Mouse (Mus musculus) hindbrain, embryonic 14.5 days (tissue): ENCODE results near the gene Tekt1. TPM values are rescaled to one million over a fixed set of nuclear protein-coding genes. Genes with fewer than 3 reads are reported as not detected.

Experiments
- ATAC-seq: fragments of 200-750 bp; cut with Nextera tagmentation; 2 replicates; pipeline ENCODE4 v1.8.0; 2017; ENCODE audit warnings: moderate number of reproducible peaks, mild to moderate bottlenecking, moderate TSS enrichment, moderate library complexity; ENCODE audit not compliant: low FRiP score
- DNase-seq: peaks from one replicate; pipeline ENCODE4 v3.0.0-alpha.2; 2015; ENCODE audit warnings: low spot score
- H3K27ac ChIP-seq: fragments of 300-500 bp; sonication (generic); 2 replicates; pipeline ENCODE4 v1.5.1; 2014; ENCODE audit warnings: mild to moderate bottlenecking, moderate library complexity
- H3K27me3 ChIP-seq: fragments of 300-500 bp; sonication (generic); 2 replicates; pipeline ENCODE4 v1.6.1; 2014; ENCODE audit warnings: mild to moderate bottlenecking, low read length, mixed read lengths; ENCODE audit not compliant: control insufficient read depth, insufficient read depth
- H3K36me3 ChIP-seq: fragments of 300-500 bp; sonication (generic); replicated peaks from 2 replicates; pipeline ENCODE4 v1.6.1; 2014; ENCODE audit not compliant: control insufficient read depth, insufficient read depth
- H3K4me1 ChIP-seq: fragments of 300-500 bp; sonication (generic); replicated peaks from 2 replicates; pipeline ENCODE4 v1.6.1; 2014; ENCODE audit warnings: antibody characterized with exemption, low read length, mixed read lengths; ENCODE audit not compliant: control insufficient read depth, insufficient read depth
- H3K4me2 ChIP-seq: fragments of 300-500 bp; sonication (generic); replicated peaks from 2 replicates; pipeline ENCODE4 v1.6.1; 2014; ENCODE audit warnings: mild to moderate bottlenecking, moderate library complexity
- H3K4me3 ChIP-seq: fragments of 300-500 bp; sonication (generic); replicated peaks from 2 replicates; pipeline ENCODE4 v1.5.1; 2014; ENCODE audit warnings: mild to moderate bottlenecking, low read length
- H3K9ac ChIP-seq: fragments of 300-500 bp; sonication (generic); 2 replicates; pipeline ENCODE4 v1.6.1; 2014
- H3K9me3 ChIP-seq: fragments of 300-500 bp; sonication (generic); 2 replicates; pipeline ENCODE4 v1.6.1; 2016; ENCODE audit warnings: low read length; ENCODE audit not compliant: control insufficient read depth
- WGBS: fragments of 180-500 bp; shearing (Covaris S2); extraction: QIAGEN DNeasy Blood & Tissue Kit; methylation state at CpG from one replicate; pipeline ENCODE4 v1.1.7; 2014; 5-methylcytosine and 5-hydroxymethylcytosine counted together
- polyA plus RNA-seq: library from polyadenylated mRNA; unstranded; fragments of >200 nt; fragmentation: Nextera tagmentation; extraction: Ambion mirVana; gene quantifications from 2 replicates; pipeline ENCODE4 v1.2.1, GENCODE M21; 2014

Tekt1 gene
- polyA plus RNA-seq, 1 experiment from 2014 or later: 10.1 TPM

DNA sequence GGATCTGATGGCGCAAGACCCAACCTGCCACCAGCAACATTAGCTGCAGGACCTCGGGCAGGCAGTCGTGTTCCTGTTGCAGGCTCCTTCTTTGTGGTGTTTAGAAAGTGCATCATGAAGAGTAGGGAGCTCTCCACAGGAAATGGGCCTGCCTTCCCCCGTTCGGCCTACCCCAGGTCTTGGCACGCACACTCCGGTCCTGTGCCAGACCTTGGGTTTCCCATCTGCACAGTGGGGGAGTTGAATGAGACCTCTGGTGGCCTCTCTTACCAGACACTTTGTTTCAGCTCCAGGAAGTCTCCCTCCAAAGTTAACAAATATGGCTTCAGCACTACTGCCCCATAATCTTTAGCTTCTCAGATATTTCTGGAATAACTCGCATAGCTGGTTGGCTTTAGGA lies 25.5 kb downstream of the Tekt1 start:
- Histone ChIP-seq H3K4me2 (no peak overlapping the region), H3K27ac (no peak overlapping the region), H3K9ac (no peak overlapping the region), H3K9me3 (no peaks in the 10 kb centered on the region), H3K4me1 (peaks cover 7% of the 10 kb centered on the region; the same call in 1 of the 2 replicates), H3K27me3 (no peaks in the 10 kb centered on the region), H3K4me3 (no peak overlapping the region), H3K36me3 (no peaks in the 10 kb centered on the region)
- WGBS: 82% methylated on average over 8 of the region's 8 CpGs
- DNase-seq (no peak), ATAC-seq (no peak)

GRCm38 (mm10) chr11:72334653-72335052 lies 27.6 kb downstream of the Tekt1 start:
- Histone ChIP-seq H3K27me3 (no peaks in the 10 kb centered on the region), H3K4me2 (no peak overlapping the region), H3K27ac (no peak overlapping the region), H3K4me3 (no peak overlapping the region), H3K4me1 (peaks cover 7% of the 10 kb centered on the region; the same call in 1 of the 2 replicates), H3K36me3 (no peaks in the 10 kb centered on the region), H3K9me3 (no peaks in the 10 kb centered on the region), H3K9ac (no peak overlapping the region)
- WGBS: 78% methylated on average over 4 of the region's 4 CpGs
- no peak for ATAC-seq
- DNase-seq: no peak

GRCm38 (mm10) chr11:72332951-72333667 lies 29.1 kb downstream of the Tekt1 start:
- Histone ChIP-seq H3K9me3 (no peaks in the 10 kb centered on the region), H3K27ac (no peak overlapping the region), H3K4me3 (no peak overlapping the region), H3K4me2 (no peak overlapping the region), H3K36me3 (no peaks in the 10 kb centered on the region), H3K4me1 (0 out of 2 replicates have a peak, but pooled peaks cover under 1% of the 10 kb centered on the region), H3K9ac (no peak overlapping the region), H3K27me3 (no peaks in the 10 kb centered on the region)
- WGBS: 72% methylated on average over 9 of the region's 9 CpGs
- ATAC-seq: no peak
- DNase-seq: no peak

DNA sequence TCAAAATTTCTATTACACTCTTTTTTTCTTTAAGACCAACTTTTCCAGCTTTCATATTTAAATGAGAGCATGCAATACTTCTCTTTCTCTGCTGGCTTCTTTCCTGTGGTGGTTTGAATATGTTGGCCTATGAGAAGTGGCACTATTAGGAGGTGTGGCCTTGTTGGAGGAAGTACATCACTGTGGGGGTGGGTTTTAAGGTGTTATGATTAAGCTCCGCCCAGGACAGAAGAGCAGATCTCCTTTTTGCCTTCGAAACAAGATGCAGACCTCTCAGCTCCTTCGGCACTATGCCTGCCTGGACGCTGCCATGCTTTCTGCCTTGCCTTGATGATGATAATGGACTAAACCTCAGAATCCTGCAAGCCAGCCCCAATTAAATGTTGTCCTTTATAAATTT lies 36.5 kb downstream of the Tekt1 start:
- 88% methylated on average over 4 of the region's 4 CpGs for WGBS
- Histone ChIP-seq H3K9me3 (no peaks in the 10 kb centered on the region), H3K4me2 (no peak overlapping the region), H3K27me3 (no peaks in the 10 kb centered on the region), H3K36me3 (no peaks in the 10 kb centered on the region), H3K4me3 (no peak overlapping the region), H3K4me1 (no peaks in the 10 kb centered on the region), H3K27ac (no peak overlapping the region), H3K9ac (no peak overlapping the region)
- ATAC-seq (no peak), DNase-seq (no peak)

GRCm38 (mm10) chr11:72324431-72324830 lies 37.8 kb downstream of the Tekt1 start:
- H3K27ac ChIP-seq: no peak overlapping the region
- ATAC-seq (no peak), DNase-seq (no peak)
- H3K36me3 ChIP-seq: no peaks in the 10 kb centered on the region
- H3K4me3 ChIP-seq: no peak overlapping the region
- no peaks in the 10 kb centered on the region for H3K9me3 ChIP-seq
- 79% methylated on average over 3 of the region's 3 CpGs for WGBS
- H3K27me3 ChIP-seq: no peaks in the 10 kb centered on the region
- H3K9ac ChIP-seq: no peak overlapping the region
- no peak overlapping the region for H3K4me2 ChIP-seq
- H3K4me1 ChIP-seq: no peaks in the 10 kb centered on the region

DNA sequence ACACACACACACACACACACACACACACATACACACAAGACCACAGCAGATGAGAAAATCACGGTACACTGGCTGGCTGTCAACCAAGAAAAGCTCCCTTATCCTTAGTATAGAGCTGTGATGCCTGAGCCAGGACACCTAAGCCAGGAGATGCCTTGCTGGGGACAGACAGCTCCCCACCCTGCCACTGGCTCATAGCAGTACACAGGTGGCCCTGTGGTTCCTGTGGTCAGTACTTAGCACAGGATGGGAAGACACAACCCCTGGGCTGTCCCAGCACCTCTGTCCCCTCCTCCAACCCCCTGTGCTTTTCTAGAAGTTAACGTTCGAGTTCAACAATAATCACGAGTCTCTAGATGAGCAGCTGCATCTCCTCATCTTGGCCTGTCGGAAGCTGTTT lies 44.2 kb downstream of the Tekt1 start:
- H3K27me3 ChIP-seq: peaks cover 19% of the 10 kb centered on the region
- H3K4me1 ChIP-seq: 0 out of 2 replicates have a peak, but pooled peaks cover 3% of the 10 kb centered on the region
- no peak overlapping the region for H3K4me2 ChIP-seq
- H3K27ac ChIP-seq: no peak overlapping the region
- DNase-seq: no peak
- 81% methylated on average over 5 of the region's 5 CpGs for WGBS
- no peaks in the 10 kb centered on the region for H3K9me3 ChIP-seq
- H3K4me3 ChIP-seq: no peak overlapping the region
- H3K9ac ChIP-seq: no peak overlapping the region
- H3K36me3 ChIP-seq: no peaks in the 10 kb centered on the region
- ATAC-seq: no peak

DNA sequence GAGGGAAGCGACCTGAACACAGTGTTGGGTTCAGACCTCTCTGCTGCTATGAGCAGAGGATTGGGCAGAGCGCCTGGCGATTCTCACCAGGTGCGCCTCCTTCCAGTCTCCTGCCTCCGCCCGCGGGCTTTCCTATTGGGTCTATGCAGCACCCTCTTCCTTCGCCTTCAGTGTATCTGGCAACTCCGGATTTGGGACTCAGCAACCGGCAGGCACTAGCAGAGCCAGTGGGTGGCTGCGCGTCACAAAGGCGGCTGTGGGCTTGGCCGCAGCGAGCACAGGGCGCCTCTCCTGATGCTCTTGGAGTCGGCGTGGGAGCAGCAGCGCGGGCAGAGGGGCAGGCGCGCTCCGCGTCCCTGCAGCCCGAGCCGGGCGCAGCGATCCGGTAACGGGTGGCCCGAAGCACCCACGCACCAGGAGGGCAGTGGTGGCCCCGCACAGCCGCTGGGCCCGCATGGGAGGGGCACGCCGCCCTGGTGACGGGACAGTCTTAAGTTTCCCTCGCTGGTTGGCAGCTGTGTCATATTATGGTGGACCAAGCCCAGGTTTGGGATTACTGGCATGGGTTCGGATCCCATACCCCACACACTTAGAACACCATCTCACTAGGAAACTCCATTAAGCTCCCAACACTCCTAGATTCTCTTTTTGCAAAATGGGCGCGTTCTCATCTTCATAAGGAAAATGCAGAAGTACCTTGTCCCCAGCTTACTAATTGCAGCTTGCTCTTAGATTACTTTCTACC lies 47.9 kb downstream of the Tekt1 start, which contains the start of gene Fbxo39:
TSS of gene Fbxo39 (plus strand) at position 294 of the 745 bp plus-strand sequence.
- H3K4me2 ChIP-seq: peak within 1 kb of the TSS; percentile 54
- 0 out of 2 replicates have a peak, but pooled peaks cover 3% of the 10 kb centered on the region for H3K4me1 ChIP-seq
- DNase-seq (no peak), ATAC-seq (no peak)
- peak within 1 kb of the TSS; percentile 45 for H3K9ac ChIP-seq
- H3K36me3 ChIP-seq: no peaks in the 10 kb centered on the region
- peak within 1 kb of the TSS; percentile 31 for H3K4me3 ChIP-seq
- no peak within 1 kb of the TSS for H3K27ac ChIP-seq
- 13% methylated on average over 42 of the region's 42 CpGs for WGBS
- no peaks in the 10 kb centered on the region for H3K9me3 ChIP-seq
- H3K27me3 ChIP-seq: peaks cover 19% of the 10 kb centered on the region

GRCm38 (mm10) chr11:72311355-72312001 lies 50.8 kb downstream of the Tekt1 start:
- Histone ChIP-seq H3K4me3 (no peak overlapping the region), H3K36me3 (no peaks in the 10 kb centered on the region), H3K27ac (no peak overlapping the region), H3K4me2 (no peak overlapping the region), H3K9ac (no peak overlapping the region), H3K9me3 (no peaks in the 10 kb centered on the region), H3K27me3 (peaks cover 19% of the 10 kb centered on the region), H3K4me1 (0 out of 2 replicates have a peak, but pooled peaks cover 3% of the 10 kb centered on the region)
- DNase-seq: no peak
- whole genome bisulfite sequencing: 88% methylated on average over 10 of the region's 10 CpGs
- ATAC-seq: no peak

DNA sequence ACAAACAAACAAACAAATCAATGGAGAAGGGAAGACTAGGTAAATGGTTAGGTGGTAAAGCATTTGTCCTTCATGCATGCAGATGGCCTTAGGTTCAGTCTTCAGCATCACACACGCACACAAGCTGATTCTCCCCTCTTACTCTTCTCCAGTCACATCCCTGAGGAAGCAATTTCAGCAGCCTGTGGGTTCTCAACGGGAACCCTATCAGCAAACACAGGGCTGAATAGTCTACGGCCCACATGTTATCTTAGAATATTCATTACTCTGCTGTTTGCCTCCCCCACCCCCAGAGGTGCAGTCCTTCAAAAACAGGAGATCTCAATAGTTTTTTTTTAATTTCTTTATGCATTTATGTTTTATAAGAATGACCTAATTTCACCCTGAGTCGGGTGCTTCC lies 51.8 kb downstream of the Tekt1 start:
- Histone ChIP-seq H3K9ac (no peak overlapping the region), H3K36me3 (no peaks in the 10 kb centered on the region), H3K9me3 (no peaks in the 10 kb centered on the region), H3K4me2 (no peak overlapping the region), H3K4me3 (no peak overlapping the region), H3K27me3 (peaks cover 19% of the 10 kb centered on the region), H3K27ac (no peak overlapping the region), H3K4me1 (0 out of 2 replicates have a peak, but pooled peaks cover 3% of the 10 kb centered on the region)
- DNase-seq: no peak
- WGBS: 87% methylated on average over 4 of the region's 4 CpGs
- ATAC-seq: no peak
